Mouse (Mus musculus) ovary, postnatal 14 days (tissue): ENCODE measurements around the gene Camkk2.

ENCODE experiments used
- DNase-seq: peaks from one replicate; pipeline ENCODE4 v3.0.0; 2022; ENCODE audit warnings: low spot score

The Camkk2 gene

GRCm38 (mm10) chr5:122698701-122699060 lies 80.5 kb downstream of the Camkk2 start:
- no peak for DNase-seq

- no peak for DNase-seq
These were observed 81.0 kb downstream of the Camkk2 start for GRCm38 (mm10) chr5:122698041-122698700.

- no peak for DNase-seq
These were observed 83.7 kb downstream of the Camkk2 start for GRCm38 (mm10) chr5:122695516-122695915.

GRCm38 (mm10) chr5:122693431-122694207 lies 85.6 kb downstream of the Camkk2 start:
- DNase-seq, result no peak

- DNase-seq, result no peak
These were observed 88.7 kb downstream of the Camkk2 start for GRCm38 (mm10) chr5:122690486-122690885.

GRCm38 (mm10) chr5:122689153-122689552 lies 90.1 kb downstream of the Camkk2 start:
- DNase-seq, result no peak

- no peak for DNase-seq
These were observed 91.8 kb downstream of the Camkk2 start for GRCm38 (mm10) chr5:122687391-122687790.

- DNase-seq, result no peak
These were observed 95.3 kb downstream of the Camkk2 start for GRCm38 (mm10) chr5:122683926-122684325.

- no peak for DNase-seq
These were observed 97.9 kb downstream of the Camkk2 start for GRCm38 (mm10) chr5:122681276-122681675.
